Comparison of ENCODE assay signal across 25 mouse cellular contexts in the genomic region with DNA sequence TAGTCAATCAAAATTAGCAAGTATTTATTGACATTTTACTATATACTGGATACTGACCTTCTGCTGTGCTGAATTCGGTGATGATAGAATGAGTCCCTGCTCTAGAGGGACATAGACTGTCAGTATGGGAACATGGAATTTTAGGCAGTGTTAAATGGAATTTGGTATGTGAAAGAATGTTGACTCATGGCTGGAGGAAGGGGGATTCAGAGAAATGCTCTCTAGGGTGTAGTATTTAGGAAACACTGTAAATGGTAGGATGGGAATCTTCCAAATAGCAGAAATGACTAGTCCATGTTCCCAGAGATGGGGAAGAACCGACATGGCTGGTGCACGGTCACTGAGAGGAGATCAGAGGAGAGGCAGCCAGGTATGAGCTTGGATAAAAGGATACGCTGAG. TPM values are rescaled to one million over a fixed set of nuclear protein-coding genes. Genes with fewer than 3 reads are reported as not detected.
DNase-seq lines count a peak whose midpoint lies in the region; ATAC-seq and TF ChIP-seq lines count a peak whose summit lies in the region.
"Had no signal": no experiment of that assay in that cellular context is flagged by ENCODE, and none has a peak within 500 bp of the region (broad histone marks: within the 10 kb centered on the region; RNA-seq: fewer than 3 reads in every experiment).

No protein-coding gene starts in this region.

- ATAC-seq in hindbrain, postnatal 0 days, result no peak
- 0 out of 2 replicates have a peak, but pooled peaks have one; percentile 21 for ATAC-seq in midbrain, embryonic 16.5 days
- no peak for ATAC-seq in midbrain, embryonic 15.5 days (replicated peaks)
- ATAC-seq: forebrain, embryonic 14.5 days; forebrain, postnatal 0 days; intestine, embryonic 15.5 days had no signal

- WGBS in hindbrain, postnatal 0 days, result 92% methylated on average over 4 of the region's 4 CpGs
- WGBS in hindbrain, embryonic 10.5 days, result 88% methylated on average over 4 of the region's 4 CpGs
- 86% methylated on average over 4 of the region's 4 CpGs for WGBS in midbrain, embryonic 16.5 days
- WGBS in midbrain, embryonic 15.5 days, result 90% methylated on average over 4 of the region's 4 CpGs

- no peaks in the 10 kb centered on the region for H3K4me1 ChIP-seq in hindbrain, postnatal 0 days (ENCODE audit: insufficient read depth, low read length)
- H3K4me1 ChIP-seq in hindbrain, embryonic 10.5 days (replicated peaks), result no peaks in the 10 kb centered on the region
- peaks cover 6% of the 10 kb centered on the region for H3K4me1 ChIP-seq in midbrain, embryonic 16.5 days (ENCODE audit: control insufficient read depth, insufficient read depth, low read length)
- H3K4me1 ChIP-seq in midbrain, embryonic 15.5 days, result no peaks in the 10 kb centered on the region
- H3K4me1 ChIP-seq: hindbrain, embryonic 12.5 days had no signal

- H3K36me3 ChIP-seq in hindbrain, postnatal 0 days (ENCODE audit: insufficient read depth, low read length), result no peaks in the 10 kb centered on the region
- H3K36me3 ChIP-seq in hindbrain, embryonic 10.5 days, result peaks cover 25% of the 10 kb centered on the region
- H3K36me3 ChIP-seq in midbrain, embryonic 16.5 days (ENCODE audit: control insufficient read depth, insufficient read depth, low read length), result no peaks in the 10 kb centered on the region
- no peaks in the 10 kb centered on the region for H3K36me3 ChIP-seq in midbrain, embryonic 15.5 days (replicated peaks)
- H3K36me3 ChIP-seq: heart, embryonic 15.5 days; intestine, embryonic 15.5 days had no signal

- H3K27me3 ChIP-seq in hindbrain, postnatal 0 days (ENCODE audit: insufficient read depth, low read length), result no peaks in the 10 kb centered on the region
- H3K27me3 ChIP-seq in hindbrain, embryonic 10.5 days (ENCODE audit: insufficient read depth, poor library complexity, severe bottlenecking), result no peaks in the 10 kb centered on the region
- no peaks in the 10 kb centered on the region for H3K27me3 ChIP-seq in midbrain, embryonic 16.5 days (ENCODE audit: control insufficient read depth, insufficient read depth, low read depth, low read length)
- H3K27me3 ChIP-seq in midbrain, embryonic 15.5 days (replicated peaks), result no peaks in the 10 kb centered on the region
- H3K27me3 ChIP-seq: CH12.LX; heart, embryonic 12.5 days; heart, embryonic 15.5 days; hindbrain, embryonic 12.5 days; hindbrain, embryonic 15.5 days; intestine, embryonic 15.5 days had no signal

- peak overlapping the region; percentile 41; the same call in 1 of the 2 replicates for H3K27ac ChIP-seq in hindbrain, postnatal 0 days
- H3K27ac ChIP-seq in hindbrain, embryonic 10.5 days, result no peak overlapping the region
- no peak overlapping the region for H3K27ac ChIP-seq in midbrain, embryonic 16.5 days (ENCODE audit: low read length)
- no peak overlapping the region for H3K27ac ChIP-seq in midbrain, embryonic 15.5 days
- H3K27ac ChIP-seq: heart, embryonic 15.5 days; hindbrain, embryonic 12.5 days; hindbrain, embryonic 15.5 days; intestine, embryonic 15.5 days had no signal

- no peak overlapping the region for H3K4me3 ChIP-seq in hindbrain, postnatal 0 days (ENCODE audit: low read length)
- H3K4me3 ChIP-seq in hindbrain, embryonic 10.5 days, result no peak overlapping the region
- H3K4me3 ChIP-seq in midbrain, embryonic 16.5 days (ENCODE audit: low read depth, low read length), result no peak overlapping the region
- no peak overlapping the region for H3K4me3 ChIP-seq in midbrain, embryonic 15.5 days
- H3K4me3 ChIP-seq: heart, embryonic 12.5 days; heart, embryonic 15.5 days; hindbrain, embryonic 12.5 days; hindbrain, embryonic 15.5 days; intestine, embryonic 15.5 days had no signal

- no peak for DNase-seq in hindbrain, postnatal 0 days (ENCODE audit: low spot score)
- no peak for DNase-seq in hindbrain, embryonic 10.5 days (ENCODE audit: low spot score)
- peak; percentile 39 for DNase-seq in NIH3T3 (ENCODE audit: low read depth)
- DNase-seq in B cell, adult 2 months, result no peak
- no peak for DNase-seq in gastrocnemius, postnatal 25 days
- DNase-seq: adrenal gland, postnatal 10 days; adrenal gland, postnatal 36 days; cerebellum, adult 9-10 months; cerebellum, postnatal 14 days; forebrain, postnatal 0 days; gastrocnemius, postnatal 10 days; heart, adult 18-20 months; heart, postnatal 10 days; heart, postnatal 36 days; kidney, adult 11 months had no signal

- H3K4me2 ChIP-seq in hindbrain, postnatal 0 days (ENCODE audit: low read depth, low read length), result no peak overlapping the region
- no peak overlapping the region for H3K4me2 ChIP-seq in midbrain, embryonic 16.5 days (ENCODE audit: low read length)
- H3K4me2 ChIP-seq in midbrain, embryonic 15.5 days, result no peak overlapping the region
- H3K4me2 ChIP-seq: heart, embryonic 12.5 days; heart, embryonic 15.5 days; hindbrain, embryonic 12.5 days; hindbrain, embryonic 15.5 days; intestine, embryonic 15.5 days had no signal

- TF ChIP-seq CTCF in hindbrain, postnatal 0 days (IDR thresholded peaks at IDR 0.05; ENCODE audit: low read depth), result no peak

- no peak overlapping the region for H3K9ac ChIP-seq in hindbrain, postnatal 0 days (replicated peaks; ENCODE audit: low read length)
- no peak overlapping the region for H3K9ac ChIP-seq in midbrain, embryonic 16.5 days (ENCODE audit: low read depth, low read length)
- H3K9ac ChIP-seq in midbrain, embryonic 15.5 days, result no peak overlapping the region
- H3K9ac ChIP-seq: forebrain, postnatal 0 days; heart, embryonic 12.5 days; heart, embryonic 15.5 days; hindbrain, embryonic 12.5 days; hindbrain, embryonic 15.5 days; intestine, embryonic 15.5 days had no signal

- no peaks in the 10 kb centered on the region for H3K9me3 ChIP-seq in hindbrain, postnatal 0 days (ENCODE audit: low read length)
- peaks cover 9% of the 10 kb centered on the region; the same call in 1 of the 2 replicates for H3K9me3 ChIP-seq in hindbrain, embryonic 10.5 days
- H3K9me3 ChIP-seq in midbrain, embryonic 16.5 days (replicated peaks; ENCODE audit: control insufficient read depth, low read length, poor library complexity, severe bottlenecking), result no peaks in the 10 kb centered on the region
- no peaks in the 10 kb centered on the region for H3K9me3 ChIP-seq in midbrain, embryonic 15.5 days
- H3K9me3 ChIP-seq: G1E; heart, embryonic 12.5 days; heart, embryonic 15.5 days; hindbrain, embryonic 15.5 days; intestine, embryonic 15.5 days had no signal

RNA-seq across cellular contexts. Expression of gene Rictor, which starts 13.6 kb away (rescaled TPM):
- 27.7 and 30.9 TPM in 2 replicates for total RNA-seq in hindbrain, postnatal 0 days (2014; rRNA removed)
- polyA plus RNA-seq in hindbrain, postnatal 0 days (2015; fragmentation: Nextera tagmentation; extraction: Ambion mirVana), result 34.6 and 36.7 TPM in 2 replicates
- polyA plus RNA-seq in hindbrain, embryonic 10.5 days (2016; fragmentation: Nextera tagmentation; extraction: Ambion mirVana), result 38.1 and 38.3 TPM in 2 replicates
- polyA plus RNA-seq in midbrain, embryonic 16.5 days (2015; fragmentation: Nextera tagmentation; extraction: Ambion mirVana), result 57.1 and 64.4 TPM in 2 replicates
- polyA plus RNA-seq in midbrain, embryonic 15.5 days (2015; fragmentation: Nextera tagmentation; extraction: Ambion mirVana), result 57.0 and 59.3 TPM in 2 replicates
- 1 to 10 TPM; 7.8 to 7.9 TPM for total RNA-seq in gastrocnemius, postnatal 25 days (2021)
